ENCODE assay signal across 10 mouse cellular contexts in genomic region chr1:155038631-155039625, GRCm38 (mm10).
A peak's percentile ranks its signal among the peaks of the same experiment; 100 is the strongest.
DNase-seq lines count a peak whose midpoint lies in the region; ATAC-seq and TF ChIP-seq lines count a peak whose summit lies in the region.
"Had no signal": no experiment of that assay in that cellular context is flagged by ENCODE, and none has a peak within 500 bp of the region (broad histone marks: within the 10 kb centered on the region; RNA-seq: fewer than 3 reads in every experiment).

No protein-coding gene starts in this region.

- intact Hi-C loops in heart, postnatal 25 days (cut with DNase I) = loop anchor here (10.0 kb wide), 1 partner anchor 496 kb away; no protein-coding TSS in a partner anchor

- no peaks in the 10 kb centered on the region for H3K36me3 ChIP-seq in liver, embryonic 14.5 days (replicated peaks; ENCODE audit: control insufficient read depth, insufficient read depth, low read depth)
- H3K36me3 ChIP-seq: embryonic facial prominence, embryonic 15.5 days had no signal

- TF ChIP-seq EP300 in liver, embryonic 14.5 days (IDR thresholded peaks at IDR 0.05; ENCODE audit: low read depth) = peak; percentile 93

- peak; percentile 95 for DNase-seq in heart, adult 11 months
- DNase-seq in heart, postnatal 25 days (ENCODE audit: low spot score) = no peak
- DNase-seq in B cell, adult 2 months = peak; percentile 74 to 75
- peak; percentile 80 to 85 (median 81) for DNase-seq in liver, embryonic 14.5 days (ENCODE audit: low read depth in 3 of 3, low spot score in 3 of 3)
- DNase-seq in yolk sac, embryonic 10.5 days (ENCODE audit: low spot score) = no peak
- no peak for DNase-seq in kidney, adult 11 months
- DNase-seq in lung, adult 18-20 months = no peak

- no peaks in the 10 kb centered on the region for H3K27me3 ChIP-seq in liver, embryonic 14.5 days (ENCODE audit: control insufficient read depth, insufficient read depth, low read length)
- H3K27me3 ChIP-seq: embryonic facial prominence, embryonic 15.5 days had no signal

- 16% methylated on average over 11 of the region's 11 CpGs for WGBS in liver, embryonic 14.5 days (ENCODE audit: insufficient replicate concordance)

- H3K27ac ChIP-seq in liver, embryonic 14.5 days = peak overlapping the region; percentile 93
- H3K27ac ChIP-seq: embryonic facial prominence, embryonic 15.5 days; macrophage had no signal

- H3K4me2 ChIP-seq in liver, embryonic 14.5 days (ENCODE audit: low read depth) = peak overlapping the region; percentile 60
- H3K4me2 ChIP-seq: embryonic facial prominence, embryonic 15.5 days had no signal

- H3K9me3 ChIP-seq in liver, embryonic 14.5 days (ENCODE audit: control insufficient read depth, low read length) = no peaks in the 10 kb centered on the region
- H3K9me3 ChIP-seq: embryonic facial prominence, embryonic 15.5 days had no signal

- peak overlapping the region in 1 of 2 experiments; percentile 16; a peak in 1 of 4 replicates for H3K4me3 ChIP-seq in liver, embryonic 14.5 days (ENCODE audit: insufficient read depth in 1 of 2, low read depth in 2 of 2, low read length in 2 of 2)
- H3K4me3 ChIP-seq: embryonic facial prominence, embryonic 15.5 days had no signal

- peak overlapping the region; percentile 55 for H3K9ac ChIP-seq in liver, embryonic 14.5 days (replicated peaks)
- H3K9ac ChIP-seq: embryonic facial prominence, embryonic 15.5 days had no signal

- H3K4me1 ChIP-seq in liver, embryonic 14.5 days (replicated peaks; ENCODE audit: control insufficient read depth in 2 of 2, insufficient read depth in 2 of 2, low read length in 1 of 2) = peaks cover 34 to 50% of the 10 kb centered on the region in 2 experiments

- no peak for TF ChIP-seq CTCF in liver, embryonic 14.5 days (IDR thresholded peaks at IDR 0.05; ENCODE audit: low read depth)

- peak; percentile 90 for ATAC-seq in common myeloid progenitor, adult 5-6 weeks (replicated peaks; ENCODE audit: low read depth, poor library complexity, severe bottlenecking)
- peak; percentile 98 for ATAC-seq in liver, embryonic 14.5 days (ENCODE audit: insufficient read depth)

Comparison
In these comparisons a context has a peak if more than half of its experiments do, and no peak if none do; other contexts are left out.
1. DNase-seq: peak in heart, adult 11 months (single experiment), B cell, adult 2 months (2 of 2) and liver, embryonic 14.5 days (3 of 3); none in heart, postnatal 25 days (single experiment), yolk sac, embryonic 10.5 days (single experiment), kidney, adult 11 months (single experiment) and lung, adult 18-20 months (0 of 2).